8 mouse cellular contexts compared by ENCODE assay signal in the genomic region with DNA sequence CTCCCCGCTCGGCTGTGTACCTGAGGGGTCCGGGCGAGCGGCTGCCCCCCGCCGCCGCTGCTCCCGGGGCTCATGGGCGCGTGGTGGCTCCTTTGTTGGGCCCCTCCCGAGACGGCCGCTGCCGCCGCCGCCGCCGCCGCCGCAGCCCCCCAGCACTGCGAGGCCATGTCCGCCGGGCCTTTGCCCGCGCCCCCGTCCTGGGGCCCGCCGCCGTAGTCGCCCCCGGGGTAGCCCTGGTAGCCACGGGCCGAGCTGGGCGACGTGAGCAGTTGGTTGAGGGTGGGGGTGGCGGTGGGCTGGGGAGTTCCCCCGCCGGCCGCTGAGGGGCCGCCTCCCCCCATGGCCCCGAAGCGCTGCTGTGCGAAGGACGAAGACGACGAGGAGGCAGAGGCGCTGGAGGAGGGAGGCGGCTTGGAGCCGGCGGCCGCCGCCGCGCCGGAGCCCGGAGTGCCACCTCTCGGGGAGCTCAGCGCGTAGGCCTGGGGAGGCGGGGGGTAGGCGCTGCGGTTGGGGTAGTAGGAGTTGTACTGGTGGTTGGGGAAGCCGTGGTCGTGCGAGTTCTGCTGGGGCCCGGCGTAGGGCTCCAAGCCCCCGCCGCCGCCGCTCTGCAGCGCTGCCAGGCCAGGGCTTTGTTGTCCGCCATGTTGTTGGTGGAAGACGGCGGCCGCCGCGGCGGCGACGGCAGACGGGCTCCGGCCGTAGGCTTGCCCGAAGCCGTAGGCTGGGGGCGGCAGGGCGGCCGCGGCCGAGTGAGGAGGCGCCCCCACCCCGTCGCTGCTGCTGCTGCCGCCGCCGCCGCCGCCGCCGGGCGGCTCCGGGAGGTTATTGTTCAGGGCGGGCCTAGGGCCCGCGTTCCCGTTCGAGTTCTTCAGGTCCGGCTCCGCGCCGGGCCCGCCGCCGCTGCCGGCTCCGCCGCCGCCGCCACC. TPM values are rescaled to one million over a fixed set of nuclear protein-coding genes. Genes with fewer than 3 reads are reported as not detected.
DNase-seq lines count a peak whose midpoint lies in the region; ATAC-seq and TF ChIP-seq lines count a peak whose summit lies in the region.

No protein-coding gene starts in this region.

- TF ChIP-seq EP300 in CH12.LX (IDR thresholded peaks at IDR 0.05; ENCODE audit: low read length): no peak

- ATAC-seq in embryonic facial prominence, embryonic 14.5 days (ENCODE audit: low read depth): no peak

- H3K27me3 ChIP-seq in CH12.LX (replicated peaks): no peaks in the 10 kb centered on the region
- no peaks in the 10 kb centered on the region for H3K27me3 ChIP-seq in embryonic facial prominence, embryonic 14.5 days (replicated peaks; ENCODE audit: control insufficient read depth, insufficient read depth, low read length)
- no peaks in the 10 kb centered on the region for H3K27me3 ChIP-seq in midbrain, embryonic 10.5 days (ENCODE audit: low read depth, poor library complexity, severe bottlenecking)
- no peaks in the 10 kb centered on the region; the same call in 1 of the 2 replicates for H3K27me3 ChIP-seq in small intestine, adult 2 months (ENCODE audit: control insufficient read depth, insufficient read depth, low read length)

- H3K4me2 ChIP-seq in CH12.LX (ENCODE audit: insufficient read depth, low read depth, poor library complexity, severe bottlenecking): no peak overlapping the region
- peak overlapping the region; percentile 94 for H3K4me2 ChIP-seq in embryonic facial prominence, embryonic 14.5 days (ENCODE audit: low read depth, low read length)

- peak; percentile 65 for TF ChIP-seq POLR2A in CH12.LX (IDR thresholded peaks at IDR 0.05; ENCODE audit: low read depth, low read length)
- peak; percentile 48 for TF ChIP-seq POLR2A in small intestine, adult 2 months (IDR thresholded peaks at IDR 0.05; ENCODE audit: low read depth, low read length)

- peak overlapping the region; percentile 100 for H3K9ac ChIP-seq in CH12.LX (ENCODE audit: insufficient read depth, low read depth)
- H3K9ac ChIP-seq in embryonic facial prominence, embryonic 14.5 days (ENCODE audit: low read depth, low read length): peak overlapping the region; percentile 100

- peaks cover 5% of the 10 kb centered on the region for H3K9me3 ChIP-seq in CH12.LX (replicated peaks; ENCODE audit: low read length)
- H3K9me3 ChIP-seq in embryonic facial prominence, embryonic 14.5 days (ENCODE audit: control insufficient read depth, low read length): no peaks in the 10 kb centered on the region
- H3K9me3 ChIP-seq in midbrain, embryonic 10.5 days (replicated peaks): no peaks in the 10 kb centered on the region

- TF ChIP-seq CTCF in CH12.LX (conservative IDR thresholded peaks at IDR 0.05 in 1 of 2, IDR thresholded peaks at IDR 0.05 in 1 of 2; ENCODE audit: low read depth in 2 of 2, low read length in 2 of 2): no peak
- TF ChIP-seq CTCF in small intestine, adult 2 months (IDR thresholded peaks at IDR 0.05; ENCODE audit: extremely low read depth, insufficient read length, insufficient replicate concordance, low read depth, low read length): no peak

- peak overlapping the region; percentile 59 to 98 (median 82) for H3K4me3 ChIP-seq in CH12.LX (replicated peaks in 1 of 3; ENCODE audit: low read depth in 2 of 3, low read length in 2 of 3, poor library complexity in 1 of 3)
- peak overlapping the region; percentile 100 for H3K4me3 ChIP-seq in embryonic facial prominence, embryonic 14.5 days (ENCODE audit: low read depth, low read length)
- peak overlapping the region; percentile 100 for H3K4me3 ChIP-seq in midbrain, embryonic 10.5 days
- H3K4me3 ChIP-seq in small intestine, adult 2 months (ENCODE audit: low read depth, low read length): peak overlapping the region; percentile 99

- no CpG with 5 or more reads among the region's 121 CpGs for WGBS in embryonic facial prominence, embryonic 14.5 days
- WGBS in midbrain, embryonic 10.5 days: under 1% methylated on average over 113 of the region's 121 CpGs
- WGBS in small intestine, adult 2 months: under 1% methylated on average over 108 of the region's 121 CpGs

- H3K27ac ChIP-seq in CH12.LX (ENCODE audit: insufficient read depth, low read depth): peak overlapping the region; percentile 82
- peak overlapping the region; percentile 100 for H3K27ac ChIP-seq in embryonic facial prominence, embryonic 14.5 days (replicated peaks; ENCODE audit: low read depth, low read length)
- H3K27ac ChIP-seq in midbrain, embryonic 10.5 days (replicated peaks): peak overlapping the region; percentile 100
- peak overlapping the region; percentile 79 for H3K27ac ChIP-seq in small intestine, adult 2 months (ENCODE audit: insufficient read depth, low read depth, low read length)

- TF ChIP-seq RAD21 in CH12.LX (IDR thresholded peaks at IDR 0.05; ENCODE audit: low read depth, low read length): no peak

- intact Hi-C loops in heart, postnatal 14 days (cut with DNase I): loop anchor here (5.0 to 10.0 kb wide), 2 partner anchors 60 to 158 kb away; no protein-coding TSS in a partner anchor

- peaks cover 74% of the 10 kb centered on the region for H3K79me2 ChIP-seq in CH12.LX (replicated peaks; ENCODE audit: control insufficient read depth, extremely low read depth, insufficient read depth, poor library complexity, severe bottlenecking)

- in situ Hi-C loops in CH12.LX (cut with MboI; ENCODE audit: low pct_ligation_motif_present, low pct_unique_long_range_greater_than_20kb, low sequenced_read_pairs): loop anchor here (10.0 kb wide), 1 partner anchor 78 kb away; the partner anchor contains the start of gene Pigv

- DNase-seq in CH12.LX (ENCODE audit: extremely low read depth): peak; percentile 38
- DNase-seq in adrenal gland, adult 8-10 months: peak; percentile 47
- no peak for DNase-seq in embryonic facial prominence, embryonic 14.5 days (ENCODE audit: low spot score)
- DNase-seq in heart, postnatal 14 days: peak; percentile 59 to 61
- DNase-seq in layer of hippocampus, postnatal 10 days (ENCODE audit: low spot score in 2 of 2): peak; percentile 61 to 62
- DNase-seq in midbrain, embryonic 10.5 days (ENCODE audit: low spot score): peak; percentile 52
- no peak for DNase-seq in c-Kit-positive CD71-positive TER-119-positive erythroid progenitor cells, embryonic 14.5 days (ENCODE audit: low spot score)

- peaks cover 6 to 24% of the 10 kb centered on the region in 2 experiments for H3K36me3 ChIP-seq in CH12.LX (replicated peaks in 1 of 2; ENCODE audit: control insufficient read depth in 1 of 2, insufficient read depth in 1 of 2, low read length in 1 of 2)
- H3K36me3 ChIP-seq in embryonic facial prominence, embryonic 14.5 days (ENCODE audit: control insufficient read depth, insufficient read depth, low read length): peaks cover 9% of the 10 kb centered on the region
- H3K36me3 ChIP-seq in midbrain, embryonic 10.5 days: peaks cover 27% of the 10 kb centered on the region
- peaks cover 6% of the 10 kb centered on the region; the same call in 1 of the 2 replicates for H3K36me3 ChIP-seq in small intestine, adult 2 months (ENCODE audit: control insufficient read depth, insufficient read depth, low read length)

- peaks cover 8 to 40% of the 10 kb centered on the region in 2 experiments for H3K4me1 ChIP-seq in CH12.LX (ENCODE audit: control insufficient read depth in 1 of 2, insufficient read depth in 2 of 2)
- H3K4me1 ChIP-seq in embryonic facial prominence, embryonic 14.5 days (ENCODE audit: control insufficient read depth, insufficient read depth, low read length): peaks cover 36% of the 10 kb centered on the region
- H3K4me1 ChIP-seq in midbrain, embryonic 10.5 days: peaks cover 68% of the 10 kb centered on the region
- peaks cover 21% of the 10 kb centered on the region for H3K4me1 ChIP-seq in small intestine, adult 2 months (ENCODE audit: control insufficient read depth, insufficient read depth, insufficient read length, low read length)

- dilution Hi-C loops in CH12.LX (cut with MboI; ENCODE audit: extremely low pct_ligation_motif_present, extremely low pct_unique_long_range_greater_than_20kb, low sequenced_read_pairs): no loop called here

TF ChIP-seq in CH12.LX, 34 proteins besides CTCF, POLR2A, EP300 and RAD21:
- TF ChIP-seq IRF4 (IDR thresholded peaks at IDR 0.05; ENCODE audit: low read depth, low read length): no peak
- TF ChIP-seq TBP (conservative IDR thresholded peaks at IDR 0.05; ENCODE audit: low read depth, low read length): 0 out of 2 replicates have a peak, but pooled peaks have one; percentile 10
- TF ChIP-seq UBTF (IDR thresholded peaks at IDR 0.05; ENCODE audit: low read depth, low read length): 0 out of 2 replicates have a peak, but pooled peaks have one; percentile 85
- TF ChIP-seq SIN3A (IDR thresholded peaks at IDR 0.05; ENCODE audit: low read length): peak; percentile 31; the same call in 1 of the 2 replicates
- no peak for TF ChIP-seq HCFC1 (IDR thresholded peaks at IDR 0.05; ENCODE audit: low read depth, low read length)
- TF ChIP-seq MAX (IDR thresholded peaks at IDR 0.05; ENCODE audit: low read length): no peak
- TF ChIP-seq MAZ (IDR thresholded peaks at IDR 0.05; ENCODE audit: low read depth, low read length): 0 out of 2 replicates have a peak, but pooled peaks have one; percentile 11
- TF ChIP-seq TCF12 (IDR thresholded peaks at IDR 0.05; ENCODE audit: low read depth, low read length): peak; percentile 69
TF ChIP-seq in CH12.LX: peak in this region for 5.

RNA-seq across cellular contexts. Expression of gene Arid1a, which starts 3.9 kb away (rescaled TPM):
- total RNA-seq in CH12.LX (2012; rRNA removed) (17.9 and 19.1 TPM in 2 replicates), CH12.LX (2014; rRNA removed) (4.7 and 6.4 TPM in 2 replicates)
- polyA plus RNA-seq in CH12.LX (2012; ENCODE audit: insufficient read length, low read depth): 36.3 and 47.1 TPM in 2 replicates
- total RNA-seq in adrenal gland, adult 8-10 months (2022): 10 to 100 TPM; 50.7 to 84.3 (median 61.1) TPM
- polyA plus RNA-seq in embryonic facial prominence, embryonic 14.5 days (2014; fragmentation: Nextera tagmentation; extraction: Ambion mirVana): 29.1 and 29.6 TPM in 2 replicates
- 10 to 100 TPM; 45.2 to 48.8 TPM for total RNA-seq in heart, postnatal 14 days (2021)
- 10 to 100 TPM; 74.6 to 76.4 TPM for total RNA-seq in layer of hippocampus, postnatal 10 days (2021)
- polyA plus RNA-seq in midbrain, embryonic 10.5 days (2016; fragmentation: Nextera tagmentation; extraction: Ambion mirVana): 32.7 and 34.5 TPM in 2 replicates
- 42.1 and 74.9 TPM in 2 replicates for polyA plus RNA-seq in small intestine, adult 2 months (2012; rRNA removed)

Comparison
In these comparisons a context has a peak if more than half of its experiments do, and no peak if none do; other contexts are left out.
1. DNase-seq: peak in CH12.LX (single experiment), adrenal gland, adult 8-10 months (single experiment), heart, postnatal 14 days (2 of 2), layer of hippocampus, postnatal 10 days (2 of 2) and midbrain, embryonic 10.5 days (single experiment); none in embryonic facial prominence, embryonic 14.5 days (single experiment) and c-Kit-positive CD71-positive TER-119-positive erythroid progenitor cells, embryonic 14.5 days (single experiment).
2. Peak in every context shown above with its lines, with median percentiles within 50 percentile points of each other: H3K27ac ChIP-seq and H3K4me3 ChIP-seq.